Mouse (Mus musculus) C2C12 (cell line): Measurements from ENCODE around the gene Nme7. TPM values are rescaled to one million over a fixed set of nuclear protein-coding genes. Genes with fewer than 3 reads are reported as not detected.

Experiments used
- H3K27me3 ChIP-seq: one replicate; pipeline ENCODE4 v1.6.1; 2011; ENCODE audit not compliant: control insufficient read depth, insufficient read depth, insufficient read length
- H3K36me3 ChIP-seq: one replicate; pipeline ENCODE4 v1.6.1; 2011; ENCODE audit not compliant: control insufficient read depth, insufficient read depth
- H3K4me3 ChIP-seq: one replicate; pipeline ENCODE4 v1.5.1; 2011; ENCODE audit warnings: mild to moderate bottlenecking, control low read depth; ENCODE audit not compliant: poor library complexity, insufficient read depth, severe bottlenecking
- H3K79me2 ChIP-seq: one replicate; pipeline ENCODE4 v1.6.1; 2011; ENCODE audit not compliant: control insufficient read depth, insufficient read depth
- H3K79me3 ChIP-seq: one replicate; pipeline ENCODE4 v1.6.1; 2011; ENCODE audit warnings: low read depth, control low read depth
- H3ac ChIP-seq: one replicate; pipeline ENCODE3; 2011; ENCODE audit warnings: low read depth; ENCODE audit not compliant: control insufficient read depth, insufficient read length
- CEBPB ChIP-seq: IDR thresholded peaks from one replicate; pipeline ENCODE4 v1.6.1; 2011; ENCODE audit warnings: low read depth, mild to moderate bottlenecking, control low read depth, moderate library complexity
- CTCF ChIP-seq: IDR thresholded peaks from one replicate; pipeline ENCODE4 v1.5.1; 2011; ENCODE audit not compliant: control insufficient read depth, insufficient read depth, insufficient read length
- FOSL1 ChIP-seq: IDR thresholded peaks from one replicate; pipeline ENCODE4 v1.8.0; 2011; ENCODE audit warnings: mild to moderate bottlenecking, low read length; ENCODE audit not compliant: poor library complexity, insufficient read depth, severe bottlenecking
- MAX ChIP-seq: IDR thresholded peaks from one replicate; pipeline ENCODE4 v1.6.1; 2011; ENCODE audit warnings: mild to moderate bottlenecking, control low read depth
- MYOD1 ChIP-seq: IDR thresholded peaks from one replicate; pipeline ENCODE4 v1.6.1; 2011; ENCODE audit warnings: low read depth; ENCODE audit not compliant: control insufficient read depth, insufficient read length
- MYOG ChIP-seq: IDR thresholded peaks from one replicate; pipeline ENCODE4 v1.6.1; 2011; ENCODE audit not compliant: control insufficient read depth, insufficient read length; ENCODE audit errors: extremely low read depth
- USF1 ChIP-seq: IDR thresholded peaks from one replicate; pipeline ENCODE4 v1.6.1; 2011; ENCODE audit warnings: low read depth, mild to moderate bottlenecking, control low read depth, moderate library complexity
- polyA plus RNA-seq: library from polyadenylated mRNA; unstranded; fragments of >200 nt; fragmentation: generic; extraction: Trizol; gene quantifications from one replicate; pipeline ENCODE4 v1.2.1, GENCODE M21; 2012; ENCODE audit warnings: missing spikeins

Nme7 gene
- polyA plus RNA-seq, 1 experiment: 19.0 TPM

DNA sequence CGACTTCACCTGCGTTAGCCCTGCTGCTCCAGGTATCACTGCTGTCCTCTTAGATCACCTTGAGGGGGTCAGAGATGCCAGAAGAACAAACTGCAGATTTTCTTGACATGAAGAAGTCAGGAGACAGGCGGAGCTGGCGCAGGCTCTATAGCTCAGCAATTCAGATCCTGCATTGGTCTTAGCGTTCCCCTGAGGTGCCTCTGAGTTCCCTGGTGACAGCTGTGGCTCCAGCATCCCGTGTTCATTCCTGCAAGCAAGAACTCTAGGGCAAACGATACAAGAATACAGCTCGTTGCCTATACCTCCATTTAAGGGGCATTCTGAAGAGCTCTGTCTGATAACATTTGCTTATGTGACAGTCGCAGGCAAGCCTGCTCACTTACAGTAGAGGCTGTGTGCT is 124.7 kb downstream of the Nme7 start:
- H3K79me2 ChIP-seq: no peaks in the 10 kb centered on the region
- no peaks in the 10 kb centered on the region for H3K79me3 ChIP-seq
- TF ChIP-seq MAX: no peak

DNA sequence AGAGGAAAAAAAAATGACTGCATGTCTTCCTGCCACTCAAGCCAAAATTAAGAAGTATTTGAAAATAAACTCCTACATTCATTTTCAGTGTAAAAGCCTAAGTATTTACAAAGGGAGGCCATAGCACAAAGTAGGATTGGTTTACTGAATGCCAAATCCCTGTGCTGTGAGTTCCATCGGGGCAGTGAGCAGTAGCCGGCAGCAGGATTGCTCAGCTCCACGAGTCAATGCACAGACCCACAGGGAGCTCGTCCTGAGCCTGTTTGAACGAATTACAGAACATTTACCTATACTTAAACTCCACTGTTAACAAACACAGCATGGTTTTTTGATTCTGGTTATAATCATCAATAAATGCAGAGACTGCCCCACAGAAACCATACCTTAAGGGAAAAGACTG is 128.7 kb downstream of the Nme7 start:
- H3K27me3 ChIP-seq: no peaks in the 10 kb centered on the region
- no peak for TF ChIP-seq MAX
- no peak for TF ChIP-seq CEBPB
- TF ChIP-seq MYOG: no peak
- no peak for TF ChIP-seq MYOD1
- no peak for TF ChIP-seq FOSL1
- TF ChIP-seq USF1: no peak
- TF ChIP-seq CTCF: no peak
- no peak overlapping the region for H3K4me3 ChIP-seq
- H3K79me3 ChIP-seq: no peaks in the 10 kb centered on the region
- H3K36me3 ChIP-seq: peaks cover 8% of the 10 kb centered on the region
- H3ac ChIP-seq: no peak overlapping the region
- H3K79me2 ChIP-seq: no peaks in the 10 kb centered on the region

More for the DNA sequence above, 124.7 kb downstream of the Nme7 start:
- H3ac ChIP-seq: no peak overlapping the region
- H3K4me3 ChIP-seq: no peak overlapping the region
- H3K27me3 ChIP-seq: no peaks in the 10 kb centered on the region
- no peaks in the 10 kb centered on the region for H3K36me3 ChIP-seq

DNA sequence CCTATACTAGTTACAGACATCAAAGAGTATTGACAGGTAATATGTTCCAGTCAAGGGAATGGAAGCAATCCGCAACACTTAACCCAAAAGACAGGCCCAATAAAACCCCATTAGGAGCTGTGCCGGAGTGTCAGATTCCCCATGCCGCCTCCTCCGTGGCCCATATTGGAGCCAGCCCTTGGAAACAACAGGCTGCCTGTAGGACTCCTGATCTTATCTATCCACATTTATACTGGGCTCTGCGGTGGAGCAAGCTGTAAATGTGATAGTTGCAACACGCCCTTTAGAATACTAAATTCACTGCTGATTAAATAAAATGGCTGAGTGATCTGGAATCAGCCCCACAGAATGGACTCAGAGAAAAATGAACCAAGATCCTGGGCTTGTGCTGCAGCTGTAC is 130.1 kb downstream of the Nme7 start:
- TF ChIP-seq USF1: no peak
- no peak for TF ChIP-seq MAX
- TF ChIP-seq CEBPB: no peak
- no peak for TF ChIP-seq MYOD1
- no peak for TF ChIP-seq CTCF
- no peak for TF ChIP-seq MYOG
- TF ChIP-seq FOSL1: no peak
- H3ac ChIP-seq: no peak overlapping the region
- no peaks in the 10 kb centered on the region for H3K79me2 ChIP-seq
- no peaks in the 10 kb centered on the region for H3K27me3 ChIP-seq
- H3K36me3 ChIP-seq: peaks cover 18% of the 10 kb centered on the region
- no peak overlapping the region for H3K4me3 ChIP-seq
- H3K79me3 ChIP-seq: no peaks in the 10 kb centered on the region

DNA sequence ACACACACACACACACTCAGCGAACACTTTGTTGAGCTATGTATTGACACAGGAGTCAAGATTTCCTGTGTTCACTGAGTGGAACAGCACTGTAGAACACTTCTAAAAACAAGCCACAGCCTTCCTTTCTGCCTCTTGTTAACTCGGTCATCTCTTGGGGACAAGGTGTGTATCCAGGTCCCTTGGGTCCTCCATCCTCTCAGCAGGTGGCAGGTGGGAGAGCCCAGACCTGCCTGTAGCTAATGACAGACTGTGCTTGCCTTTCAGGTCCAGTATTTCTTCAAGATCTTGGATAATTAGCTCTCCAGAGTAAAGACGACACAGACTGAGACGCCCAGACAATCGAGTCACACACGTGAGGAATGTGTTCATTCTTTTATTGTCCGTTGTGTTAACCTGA is 132.8 kb downstream of the Nme7 start:
- Histone ChIP-seq H3K4me3 (no peak overlapping the region), H3K79me2 (no peaks in the 10 kb centered on the region), H3K36me3 (peaks cover 24% of the 10 kb centered on the region), H3K79me3 (no peaks in the 10 kb centered on the region), H3K27me3 (no peaks in the 10 kb centered on the region), H3ac (no peak overlapping the region)
- TF ChIP-seq CTCF (no peak), MYOD1 (no peak), USF1 (no peak), CEBPB (no peak), MYOG (no peak), MAX (no peak), FOSL1 (no peak)

DNA sequence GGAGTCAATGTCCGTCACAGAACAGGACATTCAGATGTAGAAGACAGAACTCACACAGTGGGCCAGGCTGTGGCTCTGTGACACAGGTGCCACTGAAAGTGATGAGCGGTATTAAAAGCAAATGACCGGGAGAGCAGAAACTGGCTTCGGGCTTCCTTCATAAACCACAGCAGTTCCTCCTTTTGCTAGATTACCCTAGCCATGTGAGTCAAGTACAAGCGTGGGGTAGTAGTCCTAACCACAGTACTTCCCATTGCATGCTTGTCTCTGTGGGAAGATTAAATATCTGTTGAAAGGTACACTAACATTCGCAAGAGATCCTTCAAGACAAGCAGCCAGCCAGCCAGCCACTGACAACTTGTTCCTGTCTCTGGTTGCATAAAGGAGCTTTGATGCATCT is 136.3 kb downstream of the Nme7 start:
- H3ac ChIP-seq: no peak overlapping the region
- peaks cover 27% of the 10 kb centered on the region for H3K36me3 ChIP-seq
- H3K79me3 ChIP-seq: no peaks in the 10 kb centered on the region

DNA sequence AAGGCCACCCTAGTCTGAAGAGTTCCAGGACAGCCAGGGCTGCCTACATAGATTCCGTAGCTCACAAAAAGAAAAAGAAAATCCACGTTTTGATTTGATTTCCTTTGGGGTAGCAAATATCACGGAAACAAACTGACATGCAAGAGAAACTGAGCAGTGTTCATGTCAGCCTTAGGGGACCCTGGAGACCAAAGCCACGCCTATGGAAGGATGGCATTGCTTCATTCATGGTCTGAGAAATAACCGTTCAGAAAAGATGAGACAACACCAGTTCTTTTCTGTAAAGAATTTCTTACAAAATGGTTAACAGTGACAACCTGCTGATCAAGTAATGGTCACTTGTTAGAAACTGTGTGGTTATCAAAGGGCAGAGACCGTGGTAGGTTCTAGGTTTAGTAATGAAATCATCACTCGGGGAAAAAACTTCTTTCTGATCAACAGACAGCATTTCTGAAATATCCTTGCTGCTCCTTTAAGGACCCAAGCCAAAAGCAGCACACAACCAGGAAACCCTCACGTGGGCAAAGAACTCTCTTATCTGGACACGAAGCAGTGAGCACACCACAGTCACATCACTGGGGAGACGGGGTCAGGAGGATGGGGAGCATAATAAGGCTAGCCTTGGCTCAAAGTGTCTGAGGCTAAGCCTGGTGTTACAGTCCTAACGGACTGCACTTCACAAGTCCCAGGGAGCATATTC is 136.9 kb downstream of the Nme7 start:
- TF ChIP-seq MYOD1 (no peak), MYOG (no peak), USF1 (no peak), MAX (no peak)
- no peak overlapping the region for H3K4me3 ChIP-seq
- no peaks in the 10 kb centered on the region for H3K27me3 ChIP-seq
- no peaks in the 10 kb centered on the region for H3K79me3 ChIP-seq
- no peaks in the 10 kb centered on the region for H3K79me2 ChIP-seq
- H3ac ChIP-seq: no peak overlapping the region
- peaks cover 27% of the 10 kb centered on the region for H3K36me3 ChIP-seq

More for the DNA sequence above, 136.3 kb downstream of the Nme7 start:
- no peak for TF ChIP-seq CEBPB
- no peak for TF ChIP-seq FOSL1
- TF ChIP-seq CTCF: no peak
- TF ChIP-seq MAX: no peak
- no peak for TF ChIP-seq USF1
- no peak for TF ChIP-seq MYOD1
- TF ChIP-seq MYOG: no peak
- no peak overlapping the region for H3K4me3 ChIP-seq
- H3K79me2 ChIP-seq: no peaks in the 10 kb centered on the region
- no peaks in the 10 kb centered on the region for H3K27me3 ChIP-seq
